Mouse (Mus musculus) megakaryocyte-erythroid progenitor cell, adult 5-6 weeks (primary cell): Measurements from ENCODE around the gene Cdc25a. TPM values are rescaled to one million over a fixed set of nuclear protein-coding genes. Genes with fewer than 3 reads are reported as not detected.

Experiments used
- ATAC-seq: replicated peaks from 2 replicates; pipeline ENCODE4 v1.8.0; 2016; ENCODE audit warnings: mild to moderate bottlenecking, inconsistent platforms; ENCODE audit not compliant: severe bottlenecking, poor library complexity, low FRiP score, low TSS enrichment
- total RNA-seq, 2 experiments: library from RNA; stranded (forward) in 1 of 2; stranded (reverse) in 1 of 2; fragments of 200-1000, 215-1000 nt in 1 of 2; fragments of >200 nt in 1 of 2; fragmentation: Nextera tagmentation in 1 of 2; gene quantifications; 2 replicates each; pipeline ENCODE4 v1.2.3; 2014 to 2017

Gene Cdc25a
- total RNA-seq, 2 experiments from 2014 or later, result 58.8 to 61.3 TPM

GRCm38 (mm10) chr9:109891501-109891900, 16.1 kb downstream of the Cdc25a start:
- no peak for ATAC-seq

- peak; percentile 53 for ATAC-seq
Observed at GRCm38 (mm10) chr9:109892651-109893250, 17.4 kb downstream of the Cdc25a start.

DNA sequence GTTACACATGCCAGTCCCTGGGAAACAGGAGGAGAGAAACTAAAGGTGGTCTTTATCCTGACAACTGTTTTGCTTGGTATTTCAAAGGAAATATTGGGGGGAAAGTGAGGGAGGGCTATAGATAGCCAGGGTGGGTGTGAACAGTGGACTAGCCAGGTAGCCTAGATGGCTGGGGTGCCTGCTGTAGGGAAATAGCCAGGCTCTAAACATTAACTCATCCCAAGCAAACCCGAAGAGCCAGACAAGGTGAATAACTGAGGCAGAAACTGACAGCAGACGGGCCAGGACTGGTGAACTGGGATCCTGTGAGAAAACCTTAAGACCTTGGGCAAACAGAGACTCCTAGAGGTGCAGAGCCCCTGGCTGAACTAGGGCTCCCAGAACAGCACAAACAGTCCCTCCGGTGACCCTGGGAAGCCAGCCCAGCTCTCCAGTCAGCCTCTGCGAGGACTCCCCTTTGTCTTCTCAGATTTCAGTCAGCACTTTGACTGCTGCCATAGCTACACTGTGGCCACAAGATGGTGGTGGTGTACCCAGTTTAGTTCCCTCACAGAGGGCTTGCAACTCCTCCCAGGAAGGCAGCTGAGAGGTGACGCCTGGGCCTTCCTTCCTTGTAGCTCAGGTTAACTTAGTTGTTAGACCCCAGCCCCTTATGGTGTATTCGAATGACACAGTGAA, 19.2 kb downstream of the Cdc25a start:
- ATAC-seq, result peak; percentile 75

GRCm38 (mm10) chr9:109895593-109895992, 20.2 kb downstream of the Cdc25a start:
- ATAC-seq, result no peak

DNA sequence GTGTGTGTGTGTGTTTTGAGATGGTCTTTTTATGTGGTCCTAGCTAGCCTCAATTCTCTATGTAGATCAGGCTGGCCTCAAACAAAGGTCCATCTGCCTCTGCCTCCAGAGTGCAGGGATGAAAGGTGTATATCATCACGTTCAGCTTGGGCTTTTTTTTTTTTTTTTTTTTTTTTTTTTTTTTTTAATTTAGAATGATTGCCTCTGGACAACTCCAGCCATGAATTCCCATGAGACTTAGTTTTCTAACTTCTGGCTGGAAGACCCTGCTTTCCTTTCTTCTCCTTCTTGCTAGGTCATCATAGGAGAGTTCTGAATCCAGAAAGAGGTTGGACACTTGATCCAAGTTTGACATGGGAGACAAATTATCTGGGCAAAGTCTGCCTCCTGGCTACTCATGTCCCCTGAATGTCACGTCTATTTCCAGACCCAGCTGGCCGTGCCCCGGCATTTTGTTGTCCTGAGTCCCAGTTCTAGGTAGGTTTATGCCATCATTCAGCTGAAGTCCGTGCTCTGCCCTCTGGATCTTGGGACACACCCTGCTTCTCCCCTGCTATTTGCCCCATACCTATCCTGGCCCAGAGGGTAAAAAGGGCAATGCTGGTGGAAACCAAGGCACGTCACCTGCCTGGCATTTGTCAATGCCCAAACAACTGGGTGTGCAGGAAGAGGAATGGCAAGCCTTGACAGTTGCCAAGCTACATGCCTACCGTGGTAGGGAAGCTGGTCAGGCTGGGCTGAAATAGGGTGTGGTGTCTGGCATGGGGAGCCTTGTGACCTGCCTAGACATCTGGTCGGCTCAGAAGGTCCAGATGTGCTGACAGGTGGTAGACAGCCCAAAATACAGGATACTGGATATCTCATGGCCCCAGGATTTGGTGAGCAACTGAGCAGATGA, 21.1 kb downstream of the Cdc25a start:
- ATAC-seq, result no peak

DNA sequence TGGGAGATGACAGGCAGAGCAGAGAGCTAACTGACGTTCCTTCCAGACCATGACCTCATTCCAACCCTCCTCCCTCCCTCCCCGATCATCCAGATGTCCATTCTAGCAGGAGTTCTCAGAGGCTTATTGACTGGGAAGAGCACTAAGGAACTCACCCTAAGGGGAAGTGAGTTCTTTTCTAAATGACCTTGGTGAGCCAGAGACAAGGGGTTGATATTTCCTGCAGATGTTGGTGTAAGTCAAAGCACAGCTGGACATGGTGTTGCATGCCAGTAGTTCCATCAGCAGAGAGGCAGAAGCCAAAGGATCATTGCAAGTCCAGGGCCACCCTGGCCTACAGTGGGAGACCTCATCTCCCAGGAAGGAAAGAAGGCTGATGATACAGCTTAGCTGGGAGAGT, 22.6 kb downstream of the Cdc25a start:
- ATAC-seq, result no peak

- no peak for ATAC-seq
Observed at GRCm38 (mm10) chr9:109899361-109899760, 24.0 kb downstream of the Cdc25a start.

DNA sequence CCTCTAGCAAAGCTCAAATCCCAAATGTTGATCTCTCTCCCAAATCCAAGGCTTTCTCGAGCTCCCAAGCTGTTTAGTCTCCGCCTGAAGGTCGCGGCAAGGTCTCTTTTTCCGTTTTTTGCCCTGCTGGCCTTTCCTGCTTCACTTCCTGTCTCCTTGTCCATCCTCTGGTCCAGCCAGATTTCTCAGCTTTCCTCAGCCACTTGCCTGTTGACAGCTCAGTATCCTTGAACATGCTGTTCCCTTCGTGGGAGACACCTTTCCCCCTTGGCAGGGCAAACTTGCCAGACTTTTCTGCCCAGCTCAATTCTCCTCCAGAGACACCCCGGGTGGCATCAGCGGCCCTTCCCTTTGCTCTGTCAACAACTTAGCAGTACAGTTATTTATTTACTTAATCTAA, 24.4 kb downstream of the Cdc25a start:
- ATAC-seq, result no peak

DNA sequence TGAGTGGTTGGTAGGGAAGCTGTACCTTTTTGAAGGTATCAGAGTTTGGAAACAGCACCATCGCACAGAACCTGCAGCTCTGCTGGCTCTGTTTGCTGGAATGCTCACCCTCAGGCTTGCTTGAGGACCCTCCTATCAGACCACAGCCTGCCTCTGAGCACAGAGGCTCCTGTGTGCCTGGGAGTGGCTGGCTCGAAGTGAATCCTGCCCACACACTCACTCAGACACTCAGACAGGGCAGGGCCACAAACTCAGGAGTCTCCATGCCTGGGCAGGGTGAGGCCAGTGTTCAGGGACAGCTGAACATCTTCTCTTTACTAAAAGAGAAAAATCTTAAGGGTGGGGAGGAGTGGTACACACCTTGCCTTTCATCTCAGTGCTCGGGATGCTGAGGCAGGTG, 25.2 kb downstream of the Cdc25a start:
- ATAC-seq, result no peak

DNA sequence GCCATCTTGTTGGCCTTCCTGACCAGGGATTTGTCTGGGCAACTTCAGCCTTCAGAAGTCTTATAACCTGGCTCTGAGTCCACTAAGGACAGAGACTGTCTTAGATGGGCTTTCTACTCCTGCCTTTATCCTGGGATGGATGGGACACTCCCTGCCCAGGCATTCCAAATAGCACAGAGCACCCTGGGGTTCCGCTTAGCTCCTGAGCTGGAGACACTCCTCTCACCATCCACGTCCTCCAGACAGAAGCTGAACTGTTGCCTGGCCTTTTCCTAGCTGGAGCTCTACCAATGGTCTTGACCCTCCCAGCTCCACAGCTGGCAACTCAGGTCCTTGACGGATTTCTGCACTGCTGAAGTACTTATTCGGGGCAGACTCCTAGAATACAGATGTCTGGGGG, 26.9 kb downstream of the Cdc25a start:
- ATAC-seq, result no peak

GRCm38 (mm10) chr9:109902740-109903139, 27.4 kb downstream of the Cdc25a start:
- no peak for ATAC-seq

DNA sequence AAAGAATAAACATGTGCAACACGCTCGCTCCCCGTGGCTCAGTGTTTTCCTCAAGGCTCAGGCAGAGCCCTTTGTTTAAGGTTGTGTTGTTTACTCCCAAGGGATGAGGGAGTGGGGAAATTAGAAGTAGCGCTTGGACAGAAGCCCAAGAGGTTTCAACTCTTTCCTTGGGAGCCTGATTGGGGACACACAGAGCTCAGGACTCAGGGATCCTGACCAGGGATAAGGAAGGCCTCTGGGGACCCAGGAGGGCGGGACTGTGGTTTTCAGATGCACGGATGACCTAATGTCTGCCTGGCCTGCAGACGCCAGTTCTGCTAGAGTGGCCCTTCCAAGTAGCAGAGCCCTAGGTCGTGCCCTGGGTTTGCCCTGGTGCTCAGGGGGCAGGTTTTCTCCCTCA, 31.9 kb downstream of the Cdc25a start:
- ATAC-seq, result no peak

DNA sequence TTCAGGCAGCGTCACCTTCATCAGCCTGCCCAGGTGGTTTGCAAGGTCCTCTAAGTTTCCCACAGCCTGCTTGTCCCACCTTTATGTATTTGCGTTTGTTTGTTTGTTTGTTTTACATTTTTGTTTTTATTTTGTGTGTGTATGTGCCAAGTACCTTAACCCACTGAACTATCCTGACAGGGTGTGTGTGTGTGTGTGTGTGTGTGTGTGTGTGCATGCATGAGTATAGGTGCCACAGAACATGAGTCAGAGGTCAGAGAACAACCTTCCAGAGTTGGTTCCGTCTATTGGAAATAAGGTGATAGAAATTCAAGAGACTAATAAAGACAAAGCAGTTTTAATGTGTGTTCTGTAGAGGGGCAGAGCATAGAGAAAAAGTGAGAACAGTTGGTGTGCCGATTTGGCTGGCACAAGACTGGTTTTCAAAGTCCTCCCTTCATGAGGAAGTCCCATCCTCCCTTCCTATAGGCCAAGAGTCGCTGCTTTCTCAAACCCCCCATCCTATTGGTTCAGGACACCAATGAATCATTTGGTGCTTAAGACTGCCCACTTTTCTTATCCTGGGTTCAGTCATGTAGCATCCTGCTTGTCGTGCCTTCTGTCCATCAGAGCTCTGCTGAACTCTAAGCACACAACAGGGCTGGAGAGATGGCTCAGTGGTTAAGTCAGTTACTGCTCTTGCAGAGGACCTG, 32.5 kb downstream of the Cdc25a start:
- peak; percentile 86 for ATAC-seq

DNA sequence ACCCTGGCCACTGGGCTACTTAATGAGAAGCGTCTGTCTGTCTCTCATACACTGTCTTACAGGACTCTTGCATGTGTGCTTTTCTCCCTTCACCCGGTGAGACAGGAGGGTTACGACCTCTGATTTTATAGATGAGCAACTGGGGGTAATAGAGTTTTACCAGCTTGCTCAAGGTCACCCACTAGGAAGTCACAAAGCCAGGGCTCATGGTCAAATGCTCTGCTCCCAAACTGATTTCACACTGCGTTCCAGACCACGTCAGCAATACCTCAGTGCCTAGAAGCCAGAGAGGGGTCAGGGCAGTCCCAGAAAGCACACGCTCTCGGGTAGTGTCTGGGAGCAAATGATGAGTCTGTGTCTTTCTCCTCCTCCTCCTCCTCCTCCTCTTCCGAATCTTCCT, 33.7 kb downstream of the Cdc25a start:
- no peak for ATAC-seq

GRCm38 (mm10) chr9:109909926-109910325, 34.5 kb downstream of the Cdc25a start:
- ATAC-seq, result no peak

- ATAC-seq, result no peak
Observed at GRCm38 (mm10) chr9:109911779-109912178, 36.4 kb downstream of the Cdc25a start.

GRCm38 (mm10) chr9:109914269-109914926, 39.0 kb downstream of the Cdc25a start:
- no peak for ATAC-seq

DNA sequence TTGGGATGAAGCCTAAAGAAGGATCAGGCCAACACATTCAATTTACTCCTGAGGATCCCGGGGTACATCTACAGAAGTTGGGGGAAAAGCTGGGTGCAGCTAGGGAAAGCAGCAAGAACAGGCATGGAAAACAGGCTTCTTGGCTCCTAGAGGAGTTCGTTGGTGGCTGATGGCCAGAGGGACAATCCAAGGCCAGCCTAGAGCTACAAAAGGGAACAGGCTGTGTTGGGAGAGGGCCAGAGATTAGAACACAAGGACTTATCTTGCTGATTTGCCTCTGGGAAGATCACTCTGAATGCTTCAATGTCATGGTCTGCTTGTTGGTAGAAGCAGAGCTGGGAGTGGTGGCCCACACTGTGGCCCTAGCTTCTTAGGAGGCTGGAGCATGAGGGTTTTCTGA, 42.6 kb downstream of the Cdc25a start:
- ATAC-seq, result no peak

- ATAC-seq, result no peak
Observed at GRCm38 (mm10) chr9:109929131-109929530, 53.8 kb downstream of the Cdc25a start.
